Mouse (Mus musculus) right cerebral cortex, postnatal 14 days (tissue): Measurements from ENCODE around the gene Tmem82.

ENCODE experiments used
- DNase-seq: peaks from one replicate; pipeline ENCODE4 v3.0.0; 2022

Gene Tmem82

DNA sequence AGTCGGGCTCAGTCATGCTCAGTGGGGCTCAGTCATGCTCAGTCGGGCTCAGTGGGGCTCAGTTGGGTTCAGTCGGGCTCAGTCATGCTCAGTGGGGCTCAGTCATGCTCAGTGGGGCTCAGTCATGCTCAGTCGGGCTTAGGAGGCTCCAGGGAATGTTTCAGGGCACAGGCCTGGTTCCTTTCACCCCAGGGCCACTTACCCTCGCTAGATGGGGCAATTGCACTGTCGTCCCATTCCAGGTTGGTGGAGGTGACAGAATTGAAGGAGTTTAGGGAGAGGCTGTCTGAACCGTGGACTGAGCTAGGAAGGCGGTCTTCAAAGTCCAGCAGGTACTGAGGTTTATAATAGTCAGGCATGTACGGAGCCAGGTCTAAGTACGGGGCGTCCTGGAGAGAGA, 21.0 kb upstream of the Tmem82 start:
- no peak for DNase-seq

DNA sequence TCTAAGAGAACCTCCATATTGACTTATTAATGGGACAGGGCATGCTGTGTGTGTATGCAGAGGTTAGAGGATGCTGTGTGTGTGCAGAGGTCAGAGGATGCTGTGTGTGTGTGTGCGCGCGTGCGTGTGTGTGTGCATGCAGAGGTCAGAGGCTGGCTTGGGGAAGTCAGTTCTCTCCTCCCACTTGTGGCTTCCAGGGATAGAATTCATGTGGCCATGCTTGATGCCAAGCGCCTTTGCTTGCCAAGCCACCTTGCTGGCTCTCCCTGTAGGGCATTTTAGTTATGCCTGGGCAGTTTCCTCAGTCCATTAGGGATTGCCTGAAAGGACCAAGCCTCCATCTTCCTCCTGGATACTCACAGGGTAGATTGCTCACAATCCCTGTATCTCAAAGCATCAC, 18.3 kb upstream of the Tmem82 start:
- no peak for DNase-seq

DNA sequence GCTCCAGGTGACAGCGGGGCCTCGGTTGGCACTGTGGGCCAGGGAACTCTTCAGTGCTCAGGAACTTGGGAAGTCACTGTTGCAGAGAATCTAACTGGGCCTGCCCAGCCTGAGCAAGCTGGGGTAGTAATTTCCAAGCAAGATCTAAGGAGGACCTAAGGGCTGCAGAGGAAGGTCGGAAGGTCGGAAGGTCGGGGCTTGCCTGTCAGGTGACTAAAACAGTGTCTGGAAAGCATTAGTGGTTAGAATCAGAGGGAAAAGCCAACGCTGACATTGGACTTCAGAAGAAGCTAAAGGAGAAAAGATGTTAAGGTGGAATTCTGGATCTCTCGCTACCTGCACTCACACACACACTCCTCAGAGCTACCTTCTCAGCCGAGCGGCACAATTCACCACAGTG, 17.6 kb upstream of the Tmem82 start:
- DNase-seq, result no peak

GRCm38 (mm10) chr4:141632111-141632873, 13.9 kb upstream of the Tmem82 start:
- DNase-seq, result no peak

DNA sequence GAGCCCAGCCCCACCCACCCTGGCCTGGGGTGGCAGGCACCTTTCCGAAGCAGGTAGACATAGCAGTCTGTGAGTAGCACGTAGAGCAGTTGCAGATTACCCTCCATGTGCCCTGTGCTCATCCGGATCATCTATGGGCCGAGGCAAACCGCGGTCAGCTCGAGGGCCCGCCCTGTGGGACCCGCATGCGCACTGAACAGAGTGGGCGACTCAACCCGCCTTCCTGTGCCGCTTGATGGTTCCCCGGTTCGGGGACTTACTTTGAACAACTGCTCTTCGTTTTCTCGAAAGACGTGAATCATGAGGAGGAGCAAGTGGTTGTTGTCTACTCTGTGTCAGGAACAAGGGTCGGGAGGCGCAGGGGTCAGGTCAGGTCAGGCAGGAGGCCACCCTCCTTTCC, 12.8 kb upstream of the Tmem82 start:
- no peak for DNase-seq

GRCm38 (mm10) chr4:141630021-141630420, 11.6 kb upstream of the Tmem82 start:
- DNase-seq, result no peak

DNA sequence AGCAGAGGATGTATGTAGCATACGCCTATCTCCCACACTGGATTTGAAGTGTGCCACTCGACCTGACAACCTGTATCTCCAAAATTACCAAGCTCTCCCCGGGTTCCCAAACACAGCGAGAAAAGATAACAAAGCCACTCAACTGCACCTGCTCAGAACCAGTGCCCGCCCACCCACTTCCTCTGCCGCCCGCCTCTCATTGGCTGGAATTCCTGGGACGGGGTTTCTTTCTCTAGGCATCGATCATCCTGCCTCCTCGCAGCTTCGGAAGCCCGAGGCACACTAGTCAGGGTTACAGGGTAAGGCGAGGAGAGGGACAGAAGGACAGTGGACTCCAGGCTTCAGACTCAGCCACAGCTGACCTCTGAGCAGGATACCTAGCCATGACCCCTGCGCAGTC, 10.2 kb upstream of the Tmem82 start:
- no peak for DNase-seq

DNA sequence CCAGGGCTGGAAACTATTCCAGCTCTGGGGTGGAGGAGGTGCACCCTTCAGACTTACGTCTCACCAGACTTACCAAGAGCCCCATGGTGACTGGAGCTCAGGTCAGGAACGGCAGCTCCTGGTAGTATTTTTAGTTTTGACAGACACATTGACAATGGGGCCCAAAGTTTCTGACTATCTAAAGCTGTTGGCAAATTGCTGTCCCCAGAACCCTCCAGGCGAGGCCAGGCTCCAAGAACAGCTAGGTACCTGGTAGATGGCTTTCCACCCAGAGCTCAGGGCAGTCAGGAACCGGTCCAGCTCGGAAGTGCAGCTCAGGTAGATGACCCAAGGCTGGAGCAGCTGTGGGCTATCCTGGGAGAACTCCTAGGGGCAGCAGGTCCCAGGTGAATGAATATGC, 9.1 kb upstream of the Tmem82 start:
- no peak for DNase-seq

DNA sequence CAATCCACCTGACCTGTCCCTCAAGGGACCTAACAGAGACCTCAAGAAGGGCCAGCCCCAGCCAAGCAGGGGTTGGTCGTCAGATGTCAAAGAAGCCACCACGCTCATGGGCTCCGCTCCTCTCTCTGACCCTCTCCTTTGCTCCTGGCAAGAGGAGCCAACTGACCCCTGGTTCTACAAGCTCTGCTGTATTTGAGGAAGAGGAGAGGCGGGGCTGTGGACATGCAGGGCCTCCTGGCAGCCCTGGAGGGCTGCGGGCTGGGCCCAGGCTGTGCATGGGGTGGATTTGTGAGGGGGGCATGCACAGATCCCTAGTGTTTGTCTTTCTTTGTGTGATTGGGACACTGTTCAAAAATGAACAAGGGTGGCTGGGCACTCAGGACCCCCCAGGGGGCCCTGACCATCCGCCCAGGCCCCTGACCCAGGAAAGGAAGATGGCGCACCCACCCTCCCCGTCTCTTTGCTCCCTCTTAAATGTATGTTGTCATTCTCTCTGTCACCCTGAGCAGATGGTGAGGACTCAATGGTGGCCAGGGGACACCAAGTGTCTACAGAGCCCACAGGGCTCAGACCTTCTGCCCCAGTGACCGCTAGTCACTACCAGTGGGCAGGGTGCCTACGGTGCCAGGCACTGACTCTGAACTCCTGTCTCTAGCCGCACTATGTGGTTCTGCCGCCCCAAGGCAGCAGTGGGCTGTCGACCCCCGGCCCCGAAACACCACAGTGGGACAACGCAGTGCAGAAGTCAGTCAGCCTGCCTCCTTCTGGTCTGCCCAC, 7.5 kb upstream of the Tmem82 start:
- DNase-seq, result no peak

GRCm38 (mm10) chr4:141624983-141625773, 6.7 kb upstream of the Tmem82 start:
- no peak for DNase-seq

- DNase-seq, result no peak
Measured at GRCm38 (mm10) chr4:141624134-141624533, 5.7 kb upstream of the Tmem82 start.

GRCm38 (mm10) chr4:141623666-141624065, 5.2 kb upstream of the Tmem82 start, which contains the start of gene Slc25a34:
Gene Slc25a34 (minus strand): TSS chr4:141623821.
- DNase-seq, result no peak

- DNase-seq, result no peak
Measured at GRCm38 (mm10) chr4:141623037-141623436, 4.6 kb upstream of the Tmem82 start.

- no peak for DNase-seq
Measured at GRCm38 (mm10) chr4:141622580-141622979, 4.1 kb upstream of the Tmem82 start.

DNA sequence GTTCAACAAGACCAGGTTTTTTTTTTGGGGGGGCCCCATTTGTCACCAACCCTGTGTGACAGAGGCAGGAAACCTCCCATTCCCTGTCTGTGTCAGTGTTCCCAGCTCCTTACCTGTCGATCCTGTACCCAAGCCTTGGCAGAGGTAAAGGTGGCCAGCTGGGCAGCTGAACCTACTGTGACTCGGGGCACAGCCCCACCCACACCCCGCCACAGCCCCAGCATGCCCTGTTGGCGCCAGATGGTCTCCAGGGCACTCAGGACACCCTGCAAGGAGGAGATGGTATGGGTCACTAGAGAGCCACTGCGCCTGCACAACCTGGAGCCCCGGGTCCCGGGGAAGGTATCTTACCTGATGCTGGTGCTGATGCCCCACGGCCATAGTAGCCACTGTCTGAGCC, 3.7 kb upstream of the Tmem82 start:
- no peak for DNase-seq

- no peak for DNase-seq
Measured at GRCm38 (mm10) chr4:141621297-141621696, 2.9 kb upstream of the Tmem82 start.

- no peak for DNase-seq
Measured at GRCm38 (mm10) chr4:141619299-141619883, 958 bp upstream of the Tmem82 start.

- no peak for DNase-seq
Measured at GRCm38 (mm10) chr4:141617863-141618564, 419 bp downstream of the Tmem82 start.

GRCm38 (mm10) chr4:141617299-141617698, 1.1 kb downstream of the Tmem82 start:
- DNase-seq, result peak; percentile 68

- DNase-seq, result no peak
Measured at GRCm38 (mm10) chr4:141616811-141617210, 1.6 kb downstream of the Tmem82 start.

DNA sequence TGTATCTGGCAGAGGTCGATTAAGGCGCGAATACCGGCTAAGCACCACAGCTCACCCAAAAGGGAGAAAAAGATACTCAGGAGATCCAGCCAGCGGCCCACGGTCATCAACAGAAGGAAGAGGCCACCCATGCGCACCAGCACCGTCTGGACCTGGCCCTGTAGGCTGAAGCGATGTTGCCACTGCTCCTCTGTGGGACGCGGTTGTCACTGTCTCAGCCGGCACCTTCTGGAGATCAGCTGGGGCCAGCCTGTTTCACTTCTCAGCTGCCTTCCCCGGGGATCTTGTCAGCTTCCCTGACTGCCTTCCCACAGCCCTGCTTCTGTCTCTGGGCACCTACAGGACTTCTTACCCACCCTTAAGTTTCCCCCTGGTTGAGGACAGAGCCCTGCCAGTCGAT, 3.5 kb downstream of the Tmem82 start:
- DNase-seq, result no peak

GRCm38 (mm10) chr4:141609538-141609937, 8.9 kb downstream of the Tmem82 start:
- no peak for DNase-seq
